Mouse (Mus musculus) embryonic fibroblast, embryonic 13.5 days (primary cell): ENCODE results near the gene Tanc1.

Source experiments
- CTCF ChIP-seq: IDR thresholded peaks from 2 replicates; pipeline ENCODE4 v1.5.1; 2011; ENCODE audit warnings: mild to moderate bottlenecking, control low read depth, low read length, moderate library complexity, borderline replicate concordance; ENCODE audit not compliant: insufficient read depth
- POLR2A ChIP-seq: IDR thresholded peaks from 2 replicates; pipeline ENCODE4 v1.6.1; 2011; ENCODE audit warnings: low read depth, mild to moderate bottlenecking, control low read depth, low read length, moderate library complexity

- TF ChIP-seq CTCF (no peak), POLR2A (peak; percentile 55)
Measured at GRCm38 (mm10) chr2:59881831-59882741, 270.2 kb downstream of the Tanc1 start, which contains the start of gene Wdsub1.
